Comparison of ENCODE assay signal across 15 mouse cellular contexts in the genomic region with DNA sequence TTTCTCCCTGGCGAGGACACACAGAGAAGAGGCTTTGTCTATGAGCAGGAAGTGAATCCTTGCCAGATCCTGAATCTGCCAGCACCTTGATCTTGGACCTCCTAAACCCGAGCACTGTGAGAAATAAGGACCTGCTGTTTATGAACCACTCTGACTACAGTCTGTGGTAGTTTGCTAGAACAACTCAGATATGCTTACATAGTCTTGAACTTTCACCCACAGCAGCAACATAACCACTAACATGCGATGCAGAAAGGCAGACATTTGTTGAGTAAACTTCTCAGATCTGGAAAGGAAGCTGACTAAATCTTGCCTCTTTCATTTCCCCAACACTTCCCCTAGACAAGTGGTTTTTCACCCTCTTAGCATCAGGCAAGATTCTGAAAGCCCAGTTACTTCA. TPM values are rescaled to one million over a fixed set of nuclear protein-coding genes. Genes with fewer than 3 reads are reported as not detected.
DNase-seq lines count a peak whose midpoint lies in the region; ATAC-seq lines count a peak whose summit lies in the region.
"Had no signal": no experiment of that assay in that cellular context is flagged by ENCODE, and none has a peak within 500 bp of the region (broad histone marks: within the 10 kb centered on the region; RNA-seq: fewer than 3 reads in every experiment).

No protein-coding gene starts in this region.

- peak overlapping the region; percentile 8; the same call in 1 of the 2 replicates for H3K27ac ChIP-seq in hindbrain, embryonic 13.5 days
- no peak overlapping the region for H3K27ac ChIP-seq in hindbrain, embryonic 12.5 days
- H3K27ac ChIP-seq: limb, embryonic 13.5 days had no signal

- WGBS in hindbrain, embryonic 13.5 days: 75% methylated on average over 3 of the region's 3 CpGs
- 82% methylated on average over 3 of the region's 3 CpGs for WGBS in hindbrain, embryonic 12.5 days

- DNase-seq in CD4-positive helper T cell, adult 2 months (ENCODE audit: low read depth, low spot score): peak; percentile 68
- no peak for DNase-seq in right cerebral cortex, postnatal 25 days
- DNase-seq: cerebellum, postnatal 36 days; gastrocnemius, postnatal 36 days; kidney, adult 11 months had no signal

- peaks cover 70% of the 10 kb centered on the region for H3K36me3 ChIP-seq in hindbrain, embryonic 13.5 days
- peaks cover 51% of the 10 kb centered on the region for H3K36me3 ChIP-seq in hindbrain, embryonic 12.5 days
- H3K36me3 ChIP-seq: limb, embryonic 13.5 days had no signal

- no peaks in the 10 kb centered on the region for H3K27me3 ChIP-seq in hindbrain, embryonic 13.5 days
- H3K27me3 ChIP-seq in hindbrain, embryonic 12.5 days: no peaks in the 10 kb centered on the region
- H3K27me3 ChIP-seq: limb, embryonic 13.5 days; megakaryocyte, embryonic 14.5 days had no signal

- H3K9me3 ChIP-seq in hindbrain, embryonic 13.5 days: no peaks in the 10 kb centered on the region
- H3K9me3 ChIP-seq in hindbrain, embryonic 12.5 days (replicated peaks): no peaks in the 10 kb centered on the region
- H3K9me3 ChIP-seq: limb, embryonic 13.5 days; megakaryocyte, embryonic 14.5 days had no signal

- peaks cover 13% of the 10 kb centered on the region for H3K4me1 ChIP-seq in hindbrain, embryonic 13.5 days (replicated peaks)
- H3K4me1 ChIP-seq in hindbrain, embryonic 12.5 days: no peaks in the 10 kb centered on the region

- no peak overlapping the region for H3K9ac ChIP-seq in hindbrain, embryonic 13.5 days
- no peak overlapping the region for H3K9ac ChIP-seq in hindbrain, embryonic 12.5 days
- H3K9ac ChIP-seq: limb, embryonic 13.5 days had no signal

- ATAC-seq in hindbrain, embryonic 13.5 days (ENCODE audit: low FRiP score): no peak
- no peak for ATAC-seq in hindbrain, embryonic 12.5 days (ENCODE audit: low FRiP score)
- ATAC-seq in granulocyte monocyte progenitor cell, adult 5-6 weeks (replicated peaks; ENCODE audit: poor library complexity, severe bottlenecking): peak; percentile 23; the same call in 1 of the 2 replicates
- peak; percentile 48 for ATAC-seq in monocyte, adult 5-6 weeks (replicated peaks; ENCODE audit: insufficient number of reproducible peaks, low FRiP score, low TSS enrichment, poor library complexity, severe bottlenecking)
- no peak for ATAC-seq in erythroid progenitor cell, adult 5-6 weeks (replicated peaks; ENCODE audit: low FRiP score, poor library complexity, severe bottlenecking)
- no peak for ATAC-seq in erythroblast, adult 5-6 weeks (replicated peaks; ENCODE audit: low FRiP score, poor library complexity, severe bottlenecking)

- H3K4me3 ChIP-seq in hindbrain, embryonic 13.5 days: no peak overlapping the region
- no peak overlapping the region for H3K4me3 ChIP-seq in hindbrain, embryonic 12.5 days
- H3K4me3 ChIP-seq: limb, embryonic 13.5 days; megakaryocyte, embryonic 14.5 days had no signal

- no peak overlapping the region for H3K4me2 ChIP-seq in hindbrain, embryonic 13.5 days
- H3K4me2 ChIP-seq in hindbrain, embryonic 12.5 days (replicated peaks): no peak overlapping the region
- H3K4me2 ChIP-seq: limb, embryonic 13.5 days had no signal

RNA-seq across cellular contexts. Expression of a gene that starts 11.3 kb away (rescaled TPM):
- 0.47 and 0.78 TPM in 2 replicates for polyA plus RNA-seq in hindbrain, embryonic 13.5 days (2015; fragmentation: Nextera tagmentation; extraction: Ambion mirVana)
- polyA plus RNA-seq in hindbrain, embryonic 12.5 days (2016; fragmentation: Nextera tagmentation; extraction: Ambion mirVana): 0.70 and 0.75 TPM in 2 replicates
- total RNA-seq in granulocyte monocyte progenitor cell, adult 5-6 weeks (2014; fragmentation: Nextera tagmentation): 62.2 and 69.2 TPM in 2 replicates
- total RNA-seq in granulocyte monocyte progenitor cell, adult 5-6 weeks (2017): 53.0 and 54.8 TPM in 2 replicates
- 282 to 374 TPM (median 353 TPM) in 3 replicates for total RNA-seq in monocyte, adult 5-6 weeks (2017)
- 61.6 and 71.0 TPM in 2 replicates for total RNA-seq in erythroid progenitor cell, adult 5-6 weeks (2015; ENCODE audit: low replicate concordance)
- total RNA-seq in erythroid progenitor cell, adult 5-6 weeks (2017; ENCODE audit: low replicate concordance): 23.0 and 36.1 TPM in 2 replicates
- 92.8 and 101 TPM in 2 replicates for total RNA-seq in erythroblast, adult 5-6 weeks (2015; ENCODE audit: low replicate concordance)
- total RNA-seq in erythroblast, adult 5-6 weeks (2017; ENCODE audit: low replicate concordance): 46.2 and 49.6 TPM in 2 replicates

RNA-seq across cellular contexts. Expression of a gene that starts 29.4 kb away (rescaled TPM):
- polyA plus RNA-seq in hindbrain, embryonic 13.5 days (2015; fragmentation: Nextera tagmentation; extraction: Ambion mirVana): 34.8 and 36.8 TPM in 2 replicates
- 56.7 and 58.6 TPM in 2 replicates for polyA plus RNA-seq in hindbrain, embryonic 12.5 days (2016; fragmentation: Nextera tagmentation; extraction: Ambion mirVana)
- total RNA-seq in granulocyte monocyte progenitor cell, adult 5-6 weeks (2014; fragmentation: Nextera tagmentation): 48.3 and 48.4 TPM in 2 replicates
- total RNA-seq in granulocyte monocyte progenitor cell, adult 5-6 weeks (2017): 38.7 and 47.3 TPM in 2 replicates
- total RNA-seq in monocyte, adult 5-6 weeks (2017): 2.6 to 4.2 TPM (median 2.7 TPM) in 3 replicates
- total RNA-seq in erythroid progenitor cell, adult 5-6 weeks (2015; ENCODE audit: low replicate concordance): 5.8 and 7.1 TPM in 2 replicates
- total RNA-seq in erythroid progenitor cell, adult 5-6 weeks (2017; ENCODE audit: low replicate concordance): 1.2 and 2.6 TPM in 2 replicates
- total RNA-seq in erythroblast, adult 5-6 weeks (2015; ENCODE audit: low replicate concordance): 8.3 and 8.6 TPM in 2 replicates
- total RNA-seq in erythroblast, adult 5-6 weeks (2017; ENCODE audit: low replicate concordance): 4.2 and 6.0 TPM in 2 replicates

RNA-seq across cellular contexts. Expression of a gene that starts 44.2 kb away (rescaled TPM):
- polyA plus RNA-seq in hindbrain, embryonic 13.5 days (2015; fragmentation: Nextera tagmentation; extraction: Ambion mirVana): not detected in 2 replicates
- not detected in 2 replicates for polyA plus RNA-seq in hindbrain, embryonic 12.5 days (2016; fragmentation: Nextera tagmentation; extraction: Ambion mirVana)
- total RNA-seq in granulocyte monocyte progenitor cell, adult 5-6 weeks (2014; fragmentation: Nextera tagmentation): not detected in 2 replicates
- not detected in 2 replicates for total RNA-seq in granulocyte monocyte progenitor cell, adult 5-6 weeks (2017)
- not detected in 3 replicates for total RNA-seq in monocyte, adult 5-6 weeks (2017)
- not detected in 2 replicates for total RNA-seq in erythroid progenitor cell, adult 5-6 weeks (2015; ENCODE audit: low replicate concordance)
- total RNA-seq in erythroid progenitor cell, adult 5-6 weeks (2017; ENCODE audit: low replicate concordance): not detected in 2 replicates
- total RNA-seq in erythroblast, adult 5-6 weeks (2015; ENCODE audit: low replicate concordance): not detected in 2 replicates
- not detected in 2 replicates for total RNA-seq in erythroblast, adult 5-6 weeks (2017; ENCODE audit: low replicate concordance)
- total RNA-seq: gastrocnemius, postnatal 36 days; layer of hippocampus, postnatal 10 days had no signal
- polyA plus RNA-seq: heart, postnatal 0 days; limb, embryonic 13.5 days had no signal

RNA-seq across cellular contexts. Expression of a gene that starts 54.6 kb away (rescaled TPM):
- not detected in 2 replicates for polyA plus RNA-seq in hindbrain, embryonic 13.5 days (2015; fragmentation: Nextera tagmentation; extraction: Ambion mirVana)
- not detected in 2 replicates for polyA plus RNA-seq in hindbrain, embryonic 12.5 days (2016; fragmentation: Nextera tagmentation; extraction: Ambion mirVana)
- not detected in 2 replicates for total RNA-seq in granulocyte monocyte progenitor cell, adult 5-6 weeks (2014; fragmentation: Nextera tagmentation)
- not detected in 2 replicates for total RNA-seq in granulocyte monocyte progenitor cell, adult 5-6 weeks (2017)
- total RNA-seq in monocyte, adult 5-6 weeks (2017): not detected in 3 replicates
- total RNA-seq in erythroid progenitor cell, adult 5-6 weeks (2015; ENCODE audit: low replicate concordance): not detected in 2 replicates
- total RNA-seq in erythroid progenitor cell, adult 5-6 weeks (2017; ENCODE audit: low replicate concordance): not detected in 2 replicates
- not detected in 2 replicates for total RNA-seq in erythroblast, adult 5-6 weeks (2015; ENCODE audit: low replicate concordance)
- not detected in 2 replicates for total RNA-seq in erythroblast, adult 5-6 weeks (2017; ENCODE audit: low replicate concordance)
- total RNA-seq: gastrocnemius, postnatal 36 days; layer of hippocampus, postnatal 10 days had no signal
- polyA plus RNA-seq: heart, postnatal 0 days; limb, embryonic 13.5 days had no signal

Comparison
In these comparisons a context has a peak if more than half of its experiments do, and no peak if none do; other contexts are left out.
1. ATAC-seq: peak in granulocyte monocyte progenitor cell, adult 5-6 weeks (single experiment) and monocyte, adult 5-6 weeks (single experiment); none in hindbrain, embryonic 13.5 days (single experiment), hindbrain, embryonic 12.5 days (single experiment), erythroid progenitor cell, adult 5-6 weeks (single experiment) and erythroblast, adult 5-6 weeks (single experiment).